Mouse (Mus musculus) forebrain, embryonic 13.5 days (tissue): ENCODE results near the gene Pom121l2. TPM values are rescaled to one million over a fixed set of nuclear protein-coding genes. Genes with fewer than 3 reads are reported as not detected.

ENCODE experiments used
- ATAC-seq: fragments of 200-750 bp; cut with Nextera tagmentation; 2 replicates; pipeline ENCODE4 v1.8.0; 2017
- H3K27ac ChIP-seq: fragments of 300-500 bp; sonication (generic); 2 replicates; pipeline ENCODE4 v1.5.1; 2015; ENCODE audit warnings: inconsistent platforms, mild to moderate bottlenecking, moderate library complexity
- H3K27me3 ChIP-seq: fragments of 300-500 bp; sonication (generic); 2 replicates; pipeline ENCODE4 v1.6.1; 2015; ENCODE audit warnings: mild to moderate bottlenecking, inconsistent platforms
- H3K36me3 ChIP-seq: fragments of 300-500 bp; sonication (generic); 2 replicates; pipeline ENCODE4 v1.6.1; 2015; ENCODE audit warnings: mild to moderate bottlenecking, inconsistent platforms; ENCODE audit not compliant: poor library complexity, severe bottlenecking
- H3K4me1 ChIP-seq: fragments of 300-500 bp; sonication (generic); 2 replicates; pipeline ENCODE4 v1.6.1; 2015; ENCODE audit warnings: inconsistent platforms
- H3K4me2 ChIP-seq: fragments of 300-500 bp; sonication (generic); 2 replicates; pipeline ENCODE4 v1.6.1; 2015; ENCODE audit warnings: inconsistent platforms, mild to moderate bottlenecking, moderate library complexity
- H3K4me3 ChIP-seq: fragments of 300-500 bp; sonication (generic); 2 replicates; pipeline ENCODE4 v1.5.1; 2015; ENCODE audit warnings: mild to moderate bottlenecking, inconsistent platforms
- H3K9ac ChIP-seq: fragments of 300-500 bp; sonication (generic); 2 replicates; pipeline ENCODE4 v1.6.1; 2015; ENCODE audit warnings: mild to moderate bottlenecking, inconsistent platforms
- H3K9me3 ChIP-seq: fragments of 300-500 bp; sonication (generic); replicated peaks from 2 replicates; pipeline ENCODE4 v1.6.1; 2016; ENCODE audit warnings: inconsistent platforms
- WGBS: fragments of 180-500 bp; shearing (Covaris S2); methylation state at CpG from one replicate; pipeline ENCODE4 v1.1.7; 2015; 5-methylcytosine and 5-hydroxymethylcytosine counted together
- microRNA-seq: library from miRNA; unstranded; fragments of <30 nt; microRNA quantifications from one replicate; pipeline ENCODE4, GENCODE M21; 2016
- polyA plus RNA-seq: library from polyadenylated mRNA; unstranded; fragments of >200 nt; fragmentation: Nextera tagmentation; extraction: Ambion mirVana; gene quantifications from 2 replicates; pipeline ENCODE4 v1.2.1, GENCODE M21; 2015

The Pom121l2 gene
- polyA plus RNA-seq, 1 experiment from 2014 or later: not detected

DNA sequence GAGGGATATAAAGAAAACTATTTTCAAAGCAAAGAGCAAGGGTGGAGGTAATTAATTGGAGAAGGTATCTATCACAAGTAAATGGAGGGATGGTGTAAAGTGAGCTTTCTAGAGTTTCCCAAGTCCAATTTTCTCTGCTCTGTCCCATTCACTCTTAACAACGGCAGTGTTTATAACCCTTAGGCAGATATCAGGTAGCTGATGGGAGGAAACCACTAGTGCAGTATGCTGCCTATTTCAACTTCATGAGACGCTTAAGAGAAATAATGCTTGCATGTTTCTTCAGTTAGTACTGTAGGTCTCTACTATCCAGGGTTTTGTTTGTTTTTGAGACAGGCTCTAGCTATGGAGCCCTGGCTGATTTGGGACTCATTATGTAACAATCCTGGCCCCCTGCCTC, 56.4 kb downstream of the Pom121l2 start:
- Histone ChIP-seq H3K36me3 (no peaks in the 10 kb centered on the region), H3K4me1 (peaks cover 40% of the 10 kb centered on the region), H3K27me3 (no peaks in the 10 kb centered on the region), H3K9ac (no peak overlapping the region), H3K4me2 (no peak overlapping the region), H3K4me3 (no peak overlapping the region), H3K27ac (peak overlapping the region; percentile 89), H3K9me3 (no peaks in the 10 kb centered on the region)
- 81% methylated on average over 2 of the region's 2 CpGs for WGBS
- ATAC-seq: no peak

Small RNAs within 50 kb of the gene (microRNA-seq; reads per million reads assigned to microRNA genes)
- not detected for gene Gm44390

Other genes starting within 250 kb of the Pom121l2 start
- gene Hist1h4j, start 246.1 kb upstream of the Pom121l2 start, polyA plus RNA-seq: 1.3 and 1.9 TPM in 2 replicates
- gene Hist1h4k, start 230.7 kb upstream of the Pom121l2 start, polyA plus RNA-seq: 6.9 and 11.1 TPM in 2 replicates
- gene Hist1h2ak, start 227.4 kb upstream of the Pom121l2 start, polyA plus RNA-seq: 49.6 and 61.0 TPM in 2 replicates
- gene Hist1h2bn, start 227.1 kb upstream of the Pom121l2 start, polyA plus RNA-seq: 4.0 and 8.4 TPM in 2 replicates
- gene Hist1h1b, start 200.6 kb upstream of the Pom121l2 start, polyA plus RNA-seq: 37.1 and 38.4 TPM in 2 replicates
- 166 and 192 TPM in 2 replicates for gene Hist1h3i, start 197.8 kb upstream of the Pom121l2 start, polyA plus RNA-seq
- gene Hist1h2an, start 194.0 kb upstream of the Pom121l2 start, polyA plus RNA-seq: 12.8 and 16.1 TPM in 2 replicates
- gene Hist1h2bp, start 193.7 kb upstream of the Pom121l2 start, polyA plus RNA-seq: 2.1 and 2.3 TPM in 2 replicates
- gene Hist1h2bq, start 171.0 kb upstream of the Pom121l2 start, polyA plus RNA-seq: 24.9 and 25.3 TPM in 2 replicates
- gene Hist1h2ao, start 170.7 kb upstream of the Pom121l2 start, polyA plus RNA-seq: 1.9 TPM in 1 of 2 replicates, not detected in the other
- not detected in 2 replicates for gene Hist1h4m, start 169.4 kb upstream of the Pom121l2 start, polyA plus RNA-seq
- 12.8 and 20.2 TPM in 2 replicates for gene Hist1h4n, start 149.0 kb upstream of the Pom121l2 start, polyA plus RNA-seq
- 4,205 and 5,125 TPM in 2 replicates for gene Hist1h2ap, start 147.7 kb upstream of the Pom121l2 start, polyA plus RNA-seq
- 24.7 and 27.2 TPM in 2 replicates for gene Hist1h2br, start 147.5 kb upstream of the Pom121l2 start, polyA plus RNA-seq
- gene Zfp184, start 36.1 kb upstream of the Pom121l2 start, polyA plus RNA-seq: 25.4 and 29.2 TPM in 2 replicates
- not detected in 2 replicates for gene Prss16, start 28.5 kb downstream of the Pom121l2 start, polyA plus RNA-seq
- 2.8 and 10.7 TPM in 2 replicates for gene Hist1h2ah, start 54.4 kb downstream of the Pom121l2 start, polyA plus RNA-seq
- 7.5 and 10.3 TPM in 2 replicates for gene Hist1h2bk, start 54.7 kb downstream of the Pom121l2 start, polyA plus RNA-seq
- 42.8 and 45.2 TPM in 2 replicates for gene Hist1h4i, start 60.2 kb downstream of the Pom121l2 start, polyA plus RNA-seq
- 60.3 and 62.0 TPM in 2 replicates for gene Hist1h2ag, start 61.8 kb downstream of the Pom121l2 start, polyA plus RNA-seq
- gene Hist1h2bj, start 62.0 kb downstream of the Pom121l2 start, polyA plus RNA-seq: 13.3 and 13.9 TPM in 2 replicates
- gene Vmn1r188, start 103.2 kb downstream of the Pom121l2 start, polyA plus RNA-seq: not detected in 2 replicates
- not detected in 2 replicates for gene Vmn1r189, start 124.6 kb downstream of the Pom121l2 start, polyA plus RNA-seq
- not detected in 2 replicates for gene Vmn1r191, start 202.8 kb downstream of the Pom121l2 start, polyA plus RNA-seq
- gene Vmn1r192, start 209.9 kb downstream of the Pom121l2 start, polyA plus RNA-seq: not detected in 2 replicates
- not detected in 2 replicates for gene Vmn1r193, start 242.0 kb downstream of the Pom121l2 start, polyA plus RNA-seq